Mouse (Mus musculus) MEL-GATA-1-ER (cell line): ENCODE measurements around the gene Rpl11.
A peak's percentile ranks its signal among the peaks of the same experiment; 100 is the strongest.
"Not testable (repeated sequence)": the region's sequence is repeated elsewhere in the genome, so short reads cannot be mapped to it uniquely, and the experiment has no call there.

Source experiments
- DNase-seq: peaks from one replicate; pipeline ENCODE4 v3.0.0-alpha.2; 2012; ENCODE audit warnings: low read depth; ENCODE audit errors: extremely low read depth

Gene Rpl11

DNA sequence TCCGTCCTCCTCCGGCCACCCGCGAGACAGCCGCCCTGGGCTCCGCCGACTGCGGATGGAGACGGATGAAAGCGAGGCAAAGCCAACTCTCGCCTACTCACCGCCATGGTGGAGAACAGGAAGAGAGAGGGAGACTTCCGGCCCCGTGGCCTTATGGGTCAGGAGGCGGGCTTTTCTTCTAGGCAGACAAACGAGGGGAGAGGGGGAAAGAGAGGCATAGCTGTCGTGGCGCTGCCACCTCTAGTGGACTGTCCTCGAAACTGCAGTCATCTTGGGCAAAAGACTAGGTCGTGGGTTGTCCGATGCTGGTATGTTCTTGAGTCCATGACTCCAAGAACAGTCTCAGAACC lies at the start of gene Rpl11:
Gene Rpl11 (minus strand): TSS at position 182 of the 350 bp plus-strand sequence.
- DNase-seq, result peak; percentile 91

DNA sequence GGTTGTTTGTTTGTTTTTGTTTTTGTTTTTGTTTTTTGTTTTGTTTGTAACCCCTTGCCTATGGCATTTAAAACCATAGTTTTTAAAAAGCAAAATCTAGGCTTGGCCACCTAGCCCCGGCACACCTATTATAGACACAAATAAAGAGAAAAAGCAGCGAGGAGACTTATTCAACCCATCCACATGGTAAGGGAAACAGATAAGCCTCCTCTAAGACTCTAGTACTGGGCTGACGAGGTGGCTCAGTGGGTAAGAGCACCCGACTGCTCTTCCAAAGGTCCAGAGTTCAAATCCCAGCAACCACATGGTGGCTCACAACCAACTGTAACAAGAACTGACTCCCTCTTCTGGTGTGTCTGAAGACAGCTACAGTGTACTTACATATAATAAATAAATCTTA lies 48.5 kb upstream of the Rpl11 start:
- not testable (repeated sequence) for DNase-seq

DNA sequence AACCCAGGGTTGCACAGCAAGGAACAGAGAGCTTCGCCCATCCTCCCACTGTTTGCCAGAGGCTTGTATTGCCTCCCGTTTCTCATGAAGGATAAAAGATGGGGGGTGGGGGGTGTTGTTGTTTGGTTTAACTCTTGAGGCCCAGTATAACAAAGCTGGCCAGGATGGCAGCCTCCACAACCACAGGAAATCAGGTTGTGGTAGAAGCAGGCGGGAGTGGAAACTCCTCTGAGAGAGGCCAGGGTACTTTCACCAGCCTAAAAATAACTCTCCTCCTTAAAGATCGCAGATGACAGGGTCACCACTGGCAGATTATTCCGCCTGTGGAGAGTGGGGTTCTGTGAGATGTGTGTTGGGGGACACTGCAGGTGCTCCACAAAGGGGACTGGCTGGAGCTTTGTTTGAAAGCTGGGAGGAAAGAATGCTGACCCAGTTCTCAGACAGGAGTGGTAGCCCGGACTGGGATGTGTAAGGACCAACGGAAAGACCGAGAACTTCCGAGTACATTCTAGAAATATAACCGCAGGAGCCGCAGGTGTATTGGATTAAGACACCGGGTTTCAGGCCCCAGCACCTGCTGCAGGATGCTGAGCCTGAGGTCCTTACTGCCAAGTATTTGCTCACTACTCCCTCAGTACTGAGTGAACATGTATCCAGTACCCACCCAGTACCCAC lies 47.3 kb upstream of the Rpl11 start:
- no peak for DNase-seq

DNA sequence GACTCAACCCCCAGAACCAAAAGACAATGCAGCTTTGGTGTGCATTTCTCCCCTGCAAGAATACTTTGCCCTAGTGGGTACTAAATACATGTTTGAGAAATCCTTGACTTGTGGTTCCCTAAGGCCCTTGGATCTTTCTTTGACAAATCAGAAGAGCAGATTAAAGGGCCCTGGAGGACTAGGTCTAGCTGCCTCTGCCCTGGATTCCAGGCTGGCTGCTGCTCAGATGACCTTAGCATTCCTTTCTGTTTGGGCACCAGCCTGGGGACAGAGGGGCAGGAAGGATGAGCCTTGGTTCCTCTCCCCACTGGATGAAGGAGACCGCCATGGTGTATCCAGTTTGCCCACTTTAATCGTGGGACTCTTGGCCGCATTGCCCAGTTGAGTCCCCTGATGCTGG lies 45.2 kb upstream of the Rpl11 start:
- DNase-seq, result no peak

DNA sequence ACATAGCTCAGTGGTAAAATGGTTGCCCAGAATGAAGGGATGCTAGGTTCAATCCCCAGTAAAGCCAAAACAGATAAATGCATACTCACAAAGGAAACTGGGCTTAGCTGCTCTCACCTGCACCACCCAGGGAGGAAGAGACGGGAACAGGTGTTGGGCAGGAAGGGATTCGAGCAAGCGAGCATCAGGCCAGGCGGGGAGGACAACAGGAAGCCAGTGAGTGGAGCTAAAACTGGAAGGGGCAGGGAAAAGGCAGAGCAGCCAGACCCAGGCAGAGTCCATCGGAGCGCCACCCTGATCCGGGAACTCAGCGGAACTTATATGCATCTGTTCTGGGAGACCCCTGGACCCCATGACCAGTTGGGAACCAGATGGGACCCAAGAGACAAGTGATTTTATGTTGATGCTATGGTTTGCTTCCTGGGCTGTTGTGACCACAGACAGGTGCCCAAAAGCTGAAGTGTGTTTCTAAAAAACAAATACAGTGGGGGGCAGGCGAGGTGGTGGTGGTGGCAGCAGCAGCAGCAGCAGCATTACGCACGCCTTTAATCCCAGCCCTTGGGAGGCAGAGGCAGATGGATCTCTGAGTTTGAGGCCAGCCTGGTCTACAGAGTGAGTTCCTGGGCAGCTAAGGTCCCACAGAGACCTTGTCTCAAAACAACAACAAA lies 43.4 kb upstream of the Rpl11 start:
- DNase-seq, result no peak

DNA sequence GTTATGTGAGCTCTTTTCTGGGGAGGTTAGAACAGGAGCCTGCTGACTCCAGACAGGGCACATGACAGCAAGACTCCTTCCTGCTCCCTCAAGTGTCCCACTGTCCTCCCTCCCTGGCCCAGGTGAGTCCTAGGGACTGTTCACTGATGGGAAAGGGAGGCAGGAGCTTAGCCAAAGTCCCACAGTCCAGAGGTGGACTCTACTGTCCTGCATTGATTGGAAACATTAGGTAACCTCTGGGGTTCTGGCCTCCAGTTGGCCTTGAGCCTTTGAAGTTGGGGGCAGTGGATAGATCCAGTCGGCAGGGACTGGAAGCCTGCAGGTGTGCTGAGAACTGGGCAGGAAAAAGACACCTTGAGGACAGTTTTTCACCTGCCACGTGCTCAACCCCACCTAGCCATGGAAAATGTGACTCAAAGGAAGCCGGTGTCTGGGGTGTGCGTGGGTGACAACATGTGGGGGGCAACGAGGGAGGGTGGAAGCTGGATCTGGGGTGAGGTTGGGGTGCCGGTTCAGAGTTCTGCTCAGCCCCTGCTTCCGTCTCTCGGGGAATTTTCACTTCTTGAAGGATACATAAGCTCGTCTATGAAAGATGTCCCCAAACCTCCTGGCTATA lies 42.4 kb upstream of the Rpl11 start:
- no peak for DNase-seq

DNA sequence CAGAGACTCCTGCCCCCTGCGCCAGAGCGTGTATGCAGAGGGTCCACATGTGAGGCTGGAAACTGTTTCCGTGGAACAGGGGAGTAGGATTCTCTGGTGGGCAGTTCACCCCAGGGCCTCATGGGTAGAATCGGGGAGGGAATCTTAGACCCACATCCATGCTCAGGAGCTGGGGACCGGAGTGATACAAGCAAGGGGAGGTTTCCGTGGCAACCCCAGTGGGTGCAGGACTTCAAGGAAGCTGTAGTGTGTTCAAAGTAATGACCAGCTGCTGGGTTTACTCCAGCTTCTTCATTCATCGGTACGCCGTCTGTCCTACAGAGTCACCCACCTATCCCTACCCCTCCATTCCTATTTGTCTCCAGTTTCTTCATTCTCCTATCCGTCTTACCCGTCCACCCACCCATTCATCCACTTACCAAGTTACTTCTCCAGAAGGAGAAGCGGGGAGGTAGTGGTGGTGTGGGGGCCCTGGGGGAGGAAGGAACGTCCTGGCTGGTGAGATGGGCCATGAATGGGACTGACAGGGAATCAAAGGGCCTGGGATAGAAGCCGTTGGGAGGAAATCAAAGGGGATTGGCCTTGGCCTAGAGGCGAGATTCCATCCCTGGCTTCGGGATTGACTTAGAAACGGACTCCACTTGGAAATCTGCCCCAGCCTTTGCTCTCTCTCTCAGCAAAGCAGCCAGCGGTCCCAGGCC lies 41.4 kb upstream of the Rpl11 start:
- DNase-seq, result no peak

DNA sequence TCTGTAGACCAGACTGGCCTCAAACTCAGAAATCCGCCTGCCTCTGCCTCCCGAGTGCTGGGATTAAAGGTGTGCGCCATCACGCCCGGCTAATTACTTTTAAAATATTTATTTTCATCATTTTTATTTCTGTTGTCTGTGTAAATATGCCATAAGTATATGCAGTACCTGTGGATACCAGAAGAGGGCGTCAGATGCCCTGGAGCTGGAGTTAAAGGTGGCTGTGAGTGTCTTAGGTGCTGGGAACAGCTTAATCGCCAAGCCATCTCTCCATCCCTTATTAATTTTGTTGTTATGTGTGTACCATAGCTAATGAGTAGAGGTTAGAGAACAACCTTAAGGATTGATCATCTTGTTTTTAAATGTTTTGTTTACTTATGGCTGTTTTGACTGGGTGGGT lies 39.3 kb upstream of the Rpl11 start:
- DNase-seq, result no peak

DNA sequence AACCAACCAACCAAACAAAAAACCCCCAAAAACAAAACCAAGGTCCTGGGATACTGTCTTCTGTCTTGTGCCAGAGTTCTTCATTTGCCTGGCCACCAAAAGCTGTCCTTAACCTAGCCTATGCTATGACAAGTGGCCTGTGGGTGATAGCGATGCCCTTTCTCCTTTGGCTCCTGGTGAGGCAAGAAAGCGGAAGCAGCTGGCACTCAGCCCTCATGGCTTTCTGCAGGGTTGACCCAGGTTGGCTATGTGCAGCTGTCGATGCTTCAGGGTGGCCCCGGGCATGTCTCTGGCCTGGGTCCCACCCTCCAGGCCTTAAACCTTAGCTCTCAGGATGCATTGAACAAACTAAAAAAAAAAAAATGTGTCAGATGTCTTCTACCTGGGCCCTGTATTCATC lies 38.1 kb upstream of the Rpl11 start:
- DNase-seq, result no peak

DNA sequence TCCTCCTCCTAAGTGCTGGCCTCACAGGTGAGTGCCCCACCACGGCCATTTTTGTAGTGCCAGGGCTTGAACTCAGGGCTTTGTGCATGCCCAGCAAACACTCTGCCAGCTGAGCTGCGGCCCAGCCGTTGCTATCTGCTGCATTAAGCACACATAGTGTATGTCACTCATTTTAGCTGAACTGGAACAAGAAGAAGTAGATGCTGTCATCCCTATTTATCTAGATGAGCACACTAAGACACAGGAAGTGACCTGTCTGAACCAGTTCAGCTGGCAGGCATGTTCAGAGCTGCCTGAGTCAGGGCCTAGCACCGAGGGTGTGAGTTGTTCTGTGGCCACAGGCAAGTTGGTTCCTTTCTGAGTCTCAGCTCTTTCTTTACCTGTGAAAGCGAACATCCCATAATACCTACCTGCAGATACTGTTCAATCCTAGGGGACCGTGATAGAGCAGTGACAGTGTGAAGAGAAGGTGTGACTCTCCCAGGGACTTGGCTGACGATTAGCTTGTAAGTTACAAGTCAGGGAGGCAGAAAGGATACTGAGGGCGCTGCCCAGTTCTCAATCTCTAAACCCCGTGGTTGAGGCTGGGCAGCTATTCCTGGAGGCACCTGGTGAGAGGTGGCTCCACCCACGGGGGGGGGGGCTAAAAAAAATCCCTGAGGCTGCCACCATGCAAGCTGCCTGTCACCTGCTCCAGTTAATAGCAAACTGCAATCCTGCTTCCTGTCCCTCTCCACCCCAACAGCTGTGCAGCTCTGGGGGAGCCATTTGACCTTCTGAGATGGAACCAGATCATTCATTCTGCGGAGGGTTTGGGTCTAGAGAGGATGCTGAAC lies 36.7 kb upstream of the Rpl11 start:
- DNase-seq, result no peak

DNA sequence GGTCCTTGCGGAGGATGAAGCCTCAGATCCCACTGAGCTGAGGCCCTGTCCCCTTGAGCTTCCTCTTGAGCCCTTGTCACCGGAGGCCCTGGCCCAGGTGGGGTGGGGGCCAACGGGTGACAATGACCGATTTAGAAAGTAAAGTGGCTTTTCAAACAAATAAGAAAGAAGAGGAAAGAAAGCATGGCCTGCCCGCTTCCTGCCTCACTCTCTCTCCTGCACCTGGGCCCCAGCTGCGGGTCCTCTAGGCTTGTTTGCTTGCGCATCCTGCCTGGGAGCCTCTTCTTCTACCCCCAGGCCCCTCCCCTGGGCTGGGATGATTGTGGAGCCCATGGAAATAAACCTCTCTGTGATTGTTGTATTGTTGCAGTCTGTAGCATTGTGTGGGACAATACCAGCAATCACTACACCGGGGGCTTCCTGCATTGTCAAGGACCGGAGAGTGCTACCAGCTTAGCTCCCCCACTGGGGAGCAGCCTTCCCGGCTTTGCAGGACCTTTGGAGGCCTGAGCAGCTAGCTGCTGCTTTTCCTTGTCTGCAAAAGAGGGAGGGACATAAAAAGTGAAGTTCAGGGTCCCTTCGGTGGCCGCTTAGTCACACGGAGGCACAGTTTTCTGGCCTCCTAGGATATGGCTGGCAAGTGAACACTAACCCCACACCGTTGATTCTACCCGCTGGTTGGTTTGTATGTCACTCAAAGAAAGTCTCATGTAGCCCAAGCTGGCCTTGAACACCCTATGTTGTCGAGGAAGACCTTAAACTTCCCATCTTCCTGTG lies 35.9 kb upstream of the Rpl11 start:
- no peak for DNase-seq

DNA sequence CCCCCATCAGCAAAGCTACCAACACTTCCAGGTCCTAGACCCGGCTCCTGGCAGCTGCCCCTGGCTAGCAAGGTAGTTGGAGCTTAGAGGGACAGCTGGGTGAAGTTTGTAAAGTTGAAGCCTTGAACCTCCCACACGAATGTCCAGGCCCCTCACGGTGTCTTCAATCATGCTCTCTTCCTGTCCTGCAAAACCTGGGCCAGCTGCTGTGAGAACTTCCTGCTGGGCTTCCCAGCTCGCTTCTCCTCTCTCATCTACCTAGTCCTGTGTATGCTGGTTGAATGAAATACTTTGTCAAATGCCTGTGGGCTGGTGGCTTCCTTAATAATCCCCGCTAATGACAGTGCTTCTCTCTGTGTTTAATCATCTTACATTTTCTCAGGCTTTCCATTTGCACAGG lies 35.1 kb upstream of the Rpl11 start:
- DNase-seq, result no peak

DNA sequence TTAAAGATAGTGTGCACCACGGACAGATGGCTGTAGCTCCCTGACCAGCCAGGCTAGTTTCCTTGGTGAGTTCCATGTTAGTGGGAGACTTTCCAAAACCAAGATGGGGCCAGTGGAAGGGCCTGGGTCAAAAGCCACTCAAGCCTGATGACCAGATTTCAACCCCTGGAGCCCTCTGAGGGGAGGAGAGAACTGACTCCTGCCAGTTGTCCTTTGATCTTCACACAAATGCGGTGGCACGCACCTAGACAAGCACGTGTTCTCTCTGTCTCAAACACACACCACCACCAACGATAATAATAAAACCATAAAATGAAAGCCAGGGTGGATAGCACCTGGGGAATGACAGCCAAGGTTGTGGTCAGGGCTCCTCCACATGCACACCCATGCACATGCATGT lies 34.0 kb upstream of the Rpl11 start:
- no peak for DNase-seq

DNA sequence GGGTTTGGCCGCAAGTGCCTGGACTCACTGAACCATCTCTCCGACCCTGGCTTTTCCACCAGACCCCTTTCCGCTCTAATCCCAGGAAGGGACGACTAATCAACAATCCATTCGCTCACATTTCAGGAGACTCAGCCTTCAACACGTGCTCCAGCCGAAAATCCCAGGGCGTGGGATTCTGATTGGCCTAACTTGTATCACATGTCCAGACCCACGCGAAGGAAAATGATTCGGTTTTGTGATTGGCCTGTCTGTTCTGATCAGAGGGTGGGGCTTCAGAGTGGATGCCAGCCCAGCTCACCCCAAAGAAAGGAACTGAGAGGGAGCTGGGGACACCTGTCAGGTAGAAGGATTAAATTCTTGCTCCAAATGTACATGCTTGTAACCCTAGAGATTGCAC lies 31.6 kb upstream of the Rpl11 start:
- DNase-seq, result no peak

DNA sequence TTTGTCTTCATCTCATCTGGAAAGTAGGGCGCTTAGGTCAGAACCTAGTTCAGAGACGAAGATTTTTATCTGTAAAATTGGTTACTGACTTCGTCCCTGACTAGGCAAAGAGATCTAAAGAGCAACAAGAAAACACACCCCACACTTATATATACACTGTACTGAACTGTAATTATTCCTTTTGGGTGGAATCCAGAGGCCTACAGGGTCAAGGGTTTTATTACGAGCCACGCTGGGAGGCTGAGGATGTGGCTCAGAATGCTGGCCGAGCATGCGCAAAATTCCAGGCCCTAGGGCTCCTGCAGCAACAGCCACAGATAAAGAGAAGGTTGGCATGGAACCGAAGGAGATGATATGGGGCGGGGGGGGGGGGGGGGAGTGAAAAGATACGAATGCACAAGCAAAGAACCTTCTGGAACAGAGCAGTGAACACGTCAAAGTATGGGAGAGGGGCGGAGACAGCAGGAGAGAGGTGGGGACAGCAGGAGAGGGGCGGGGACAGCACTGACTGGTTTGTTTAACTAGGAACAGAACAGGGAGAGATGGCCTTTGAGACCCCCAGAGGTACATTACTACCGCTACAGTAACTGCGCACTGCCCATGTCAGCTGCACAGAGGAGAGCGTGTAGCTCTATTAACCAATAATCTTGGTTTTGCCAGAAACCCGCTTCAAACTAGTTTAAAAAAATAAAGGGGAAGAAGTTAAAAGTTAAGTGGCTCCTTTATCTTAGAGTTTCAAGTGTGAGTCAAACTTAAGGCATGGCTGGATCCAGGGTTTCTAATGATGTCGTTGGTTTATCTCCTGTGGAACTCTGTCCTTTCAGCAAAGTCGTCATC lies 30.3 kb upstream of the Rpl11 start:
- DNase-seq, result peak; percentile 54

DNA sequence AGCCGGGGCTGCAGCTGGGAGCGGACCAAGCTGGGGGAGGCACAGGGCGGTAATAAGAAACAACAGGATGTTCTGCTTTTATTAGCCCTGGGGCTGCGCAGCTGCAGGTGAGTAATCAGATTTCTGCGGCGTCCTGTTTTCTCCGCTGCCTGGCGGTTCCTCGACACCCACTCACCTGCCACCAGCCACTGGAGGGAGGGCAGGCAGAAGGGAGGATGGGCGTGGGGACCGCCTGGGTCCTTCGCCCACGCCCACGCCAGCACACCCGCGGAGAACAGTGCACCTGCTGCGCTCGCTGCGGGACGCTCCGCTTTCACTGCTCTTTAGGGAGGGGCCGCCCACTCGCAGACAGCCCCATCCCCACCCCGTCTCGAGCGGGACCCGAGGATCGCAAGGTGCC lies 28.5 kb upstream of the Rpl11 start:
- DNase-seq, result no peak

DNA sequence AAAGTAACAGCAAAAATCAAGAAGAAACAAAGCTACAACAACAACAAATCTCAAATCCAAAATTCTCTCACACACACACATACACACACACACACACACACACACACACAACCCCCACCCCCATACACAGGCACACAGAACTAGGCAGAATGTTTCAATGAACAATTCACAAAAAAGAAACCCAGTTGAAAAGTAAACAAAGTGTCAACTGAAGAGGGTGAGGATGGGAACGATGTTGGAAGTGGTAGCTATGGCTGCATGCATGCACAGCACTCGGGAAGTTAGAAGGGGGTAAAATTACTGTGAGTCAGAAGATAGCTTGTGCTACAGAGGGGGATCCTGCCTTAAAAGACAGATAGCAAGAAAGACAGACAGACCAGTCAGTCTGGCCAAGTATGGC lies 25.4 kb upstream of the Rpl11 start:
- no peak for DNase-seq

DNA sequence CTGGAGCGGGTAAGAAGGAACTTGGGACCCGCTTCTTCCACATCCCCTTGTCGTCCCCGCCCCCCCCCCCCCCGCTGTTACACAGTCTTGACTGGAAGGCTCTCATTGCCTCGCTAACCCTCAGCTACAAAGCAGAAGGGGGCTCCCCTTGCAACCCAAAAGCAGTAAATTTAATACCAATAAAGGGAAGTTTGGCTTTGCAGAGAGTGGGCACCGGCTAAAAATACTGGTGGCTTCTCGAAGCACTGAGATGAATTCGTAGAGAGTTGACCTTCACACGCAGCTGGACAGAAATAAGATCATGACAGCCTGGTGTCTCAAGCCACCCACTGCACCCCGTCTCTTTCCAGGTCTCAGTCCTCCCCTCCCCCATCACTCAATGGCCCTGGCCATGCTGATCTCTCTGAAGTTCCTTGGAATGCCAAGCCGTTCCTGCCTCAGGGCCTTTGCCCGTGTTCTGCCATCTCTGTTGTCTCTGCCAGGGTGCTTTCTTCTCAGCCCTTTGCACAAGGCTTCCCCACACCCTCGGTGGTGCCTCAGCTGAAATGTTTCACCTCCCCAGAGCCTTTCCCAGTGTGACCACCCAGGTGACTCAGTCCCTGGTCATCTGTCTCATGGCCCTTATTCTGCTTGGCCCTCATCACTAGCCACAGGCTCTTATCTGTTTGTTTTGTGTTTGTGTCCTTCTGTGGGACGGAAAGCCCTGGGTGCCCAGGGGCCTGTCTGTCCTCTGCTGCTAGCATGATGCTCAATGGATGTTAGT lies 23.7 kb upstream of the Rpl11 start:
- DNase-seq, result no peak

DNA sequence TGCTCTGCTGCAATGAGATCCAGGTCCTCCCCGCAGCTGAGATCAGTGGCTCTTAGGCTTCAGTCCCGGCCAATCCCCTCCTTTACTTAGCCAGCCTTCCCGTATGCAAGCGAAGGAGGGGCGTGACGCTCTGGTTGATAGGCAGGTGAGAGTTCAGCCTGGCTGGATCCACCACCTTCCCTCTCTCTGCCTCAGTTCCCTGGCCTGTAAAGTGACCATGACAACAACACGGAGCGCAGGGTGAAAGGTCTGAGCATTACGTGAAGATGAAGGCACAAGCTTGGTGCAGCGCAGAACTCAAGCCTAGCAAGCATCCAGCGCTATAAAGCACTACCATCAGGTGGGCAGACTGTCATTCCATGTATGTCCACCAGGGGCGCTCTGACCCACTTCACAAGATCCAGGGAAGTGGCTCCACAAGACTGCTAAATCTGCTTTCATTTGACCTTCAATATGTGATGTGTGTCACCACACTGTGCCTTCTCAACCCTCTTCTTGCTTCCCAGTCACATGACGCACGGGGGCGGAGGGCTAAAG lies 18.0 kb upstream of the Rpl11 start:
- DNase-seq, result no peak
